Mouse (Mus musculus) gastrocnemius, adult 2 months (tissue): ENCODE results near the gene Gm42517. TPM values are rescaled to one million over a fixed set of nuclear protein-coding genes. Genes with fewer than 3 reads are reported as not detected.

Experiments used
- DNase-seq: peaks from one replicate; pipeline ENCODE4 v3.0.0; 2022
- H3K27ac ChIP-seq: fragments of 200-600 bp; 2 replicates; pipeline ENCODE4 v1.8.1; 2022; ENCODE audit warnings: mild to moderate bottlenecking
- H3K4me3 ChIP-seq: fragments of 200-600 bp; 2 replicates; pipeline ENCODE4 v1.8.1; 2022; ENCODE audit warnings: mild to moderate bottlenecking, moderate library complexity
- CTCF ChIP-seq: fragments of 200-600 bp; IDR thresholded peaks from 2 replicates; pipeline ENCODE4 v1.8.1; 2022; ENCODE audit warnings: antibody characterized with exemption, mild to moderate bottlenecking, moderate library complexity
- intact Hi-C: fragments of 180-260 bp; cut with DNase I; formaldehyde crosslinking; loops from one replicate; pipeline ENCODE4 v1.15.1; 2025
- long read RNA-seq, 2 experiments: library from polyadenylated mRNA; stranded (forward); transcript quantifications; one replicate each; pipeline ENCODE4 v2.0.0; 2021
- total RNA-seq, 2 experiments: library from RNA; stranded (reverse); gene quantifications; 2 replicates each; pipeline ENCODE4 v1.2.3; 2021

Gm42517 gene
- under 1 TPM; 0.13 to 0.28 TPM for total RNA-seq
- long read RNA-seq, experiment 1, partial matches to known transcripts: 0 of 1 reads
- long read RNA-seq, experiment 1, other reads (novel, unspliced or antisense): 0 of 1 reads
- long read RNA-seq, experiment 2: 0 reads

GRCm38 (mm10) chr5:108367871-108368332 is at the start of gene Gm42517:
Gene Gm42517, minus strand, starts transcription at chr5:108367922.
- intact Hi-C loops: no loop called here
- peak within 1 kb of the TSS; percentile 29; the same call in 1 of the 2 replicates for H3K27ac ChIP-seq
- TF ChIP-seq CTCF: no peak
- H3K4me3 ChIP-seq: peak within 1 kb of the TSS; percentile 81
- peak; percentile 39 for DNase-seq

GRCm38 (mm10) chr5:108414711-108415110 is 47.0 kb upstream of the Gm42517 start:
- Histone ChIP-seq H3K4me3 (no peak overlapping the region), H3K27ac (no peak overlapping the region)
- no peak for DNase-seq
- no peak for TF ChIP-seq CTCF
- intact Hi-C loops: no loop called here

- no peak overlapping the region for H3K27ac ChIP-seq
- no peak for DNase-seq
- TF ChIP-seq CTCF: no peak
- intact Hi-C loops: no loop called here
- no peak overlapping the region for H3K4me3 ChIP-seq
These were observed 39.3 kb upstream of the Gm42517 start for GRCm38 (mm10) chr5:108406977-108407376.

GRCm38 (mm10) chr5:108405460-108405859 is 37.7 kb upstream of the Gm42517 start:
- no peak overlapping the region for H3K27ac ChIP-seq
- no peak overlapping the region for H3K4me3 ChIP-seq
- intact Hi-C loops: no loop called here
- TF ChIP-seq CTCF: no peak
- DNase-seq: no peak

- H3K27ac ChIP-seq: no peak overlapping the region
- no peak for TF ChIP-seq CTCF
- no peak overlapping the region for H3K4me3 ChIP-seq
- intact Hi-C loops: no loop called here
- no peak for DNase-seq
These were observed 35.7 kb upstream of the Gm42517 start for GRCm38 (mm10) chr5:108403453-108403852.

GRCm38 (mm10) chr5:108389744-108390143 is 22.0 kb upstream of the Gm42517 start:
- intact Hi-C loops: no loop called here

GRCm38 (mm10) chr5:108388201-108388600 is 20.5 kb upstream of the Gm42517 start, which contains the start of gene Pde6b:
Gene Pde6b, plus strand, starts transcription at chr5:108388391.
- intact Hi-C loops: no loop called here
- H3K27ac ChIP-seq: no peak within 1 kb of the TSS
- no peak for DNase-seq
- no peak within 1 kb of the TSS for H3K4me3 ChIP-seq
- TF ChIP-seq CTCF: no peak

More at GRCm38 (mm10) chr5:108389744-108390143, 22.0 kb upstream of the Gm42517 start:
- TF ChIP-seq CTCF: no peak
- Histone ChIP-seq H3K27ac (no peak overlapping the region), H3K4me3 (no peak overlapping the region)
- no peak for DNase-seq

GRCm38 (mm10) chr5:108386449-108386848 is 18.7 kb upstream of the Gm42517 start:
- H3K27ac ChIP-seq: no peak overlapping the region
- DNase-seq: no peak
- intact Hi-C loops: no loop called here
- no peak for TF ChIP-seq CTCF
- no peak overlapping the region for H3K4me3 ChIP-seq

GRCm38 (mm10) chr5:108385632-108386031 is 17.9 kb upstream of the Gm42517 start:
- Histone ChIP-seq H3K4me3 (no peak overlapping the region), H3K27ac (no peak overlapping the region)
- no peak for TF ChIP-seq CTCF
- intact Hi-C loops: no loop called here
- DNase-seq: no peak

GRCm38 (mm10) chr5:108378346-108378745 is 10.6 kb upstream of the Gm42517 start:
- TF ChIP-seq CTCF: no peak
- intact Hi-C loops: no loop called here
- no peak for DNase-seq
- Histone ChIP-seq H3K4me3 (no peak overlapping the region), H3K27ac (no peak overlapping the region)

- no peak for DNase-seq
- TF ChIP-seq CTCF: no peak
- no peak overlapping the region for H3K4me3 ChIP-seq
- intact Hi-C loops: no loop called here
- H3K27ac ChIP-seq: no peak overlapping the region
These were observed 8.3 kb upstream of the Gm42517 start for GRCm38 (mm10) chr5:108376059-108376458.

- H3K4me3 ChIP-seq: no peak overlapping the region
- intact Hi-C loops: no loop called here
- no peak overlapping the region for H3K27ac ChIP-seq
- TF ChIP-seq CTCF: no peak
- DNase-seq: no peak
These were observed 6.4 kb upstream of the Gm42517 start for GRCm38 (mm10) chr5:108374079-108374478.

- Histone ChIP-seq H3K4me3 (no peak overlapping the region), H3K27ac (no peak overlapping the region)
- no peak for DNase-seq
- TF ChIP-seq CTCF: no peak
- intact Hi-C loops: no loop called here
These were observed 2.2 kb upstream of the Gm42517 start for GRCm38 (mm10) chr5:108369964-108370363.
